Mouse (Mus musculus): ENCODE results near the gene Sphk1. TPM values are rescaled to one million over a fixed set of nuclear protein-coding genes. Genes with fewer than 3 reads are reported as not detected.

Gene Sphk1
- polyA plus RNA-seq, 1 experiment from 2014 or later = 23.7 TPM

GRCm38 (mm10) chr11:116532262-116532809, 1.6 kb downstream of the Sphk1 start:
- peaks cover 64% of the 10 kb centered on the region for H3K4me1 ChIP-seq (ENCODE audit: control insufficient read depth, low read depth, low read length)
- no peaks in the 10 kb centered on the region for H3K9me3 ChIP-seq (replicated peaks; ENCODE audit: control insufficient read depth, low read length)
- H3K36me3 ChIP-seq (ENCODE audit: control insufficient read depth, insufficient read depth) = peaks cover 6% of the 10 kb centered on the region
- H3K27me3 ChIP-seq (ENCODE audit: control insufficient read depth, insufficient read depth, low read depth, low read length) = peaks cover 35% of the 10 kb centered on the region
- H3K4me3 ChIP-seq (ENCODE audit: low read depth, low read length) = peak overlapping the region; percentile 81
- H3K4me2 ChIP-seq (ENCODE audit: low read depth, low read length) = peak overlapping the region; percentile 98
- WGBS (ENCODE audit: insufficient replicate concordance) = under 1% methylated on average over 30 of the region's 30 CpGs
- 0 out of 2 replicates have a peak, but pooled peaks have one; percentile 2 for ATAC-seq (ENCODE audit: low read depth)
- peak overlapping the region; percentile 96 for H3K9ac ChIP-seq (ENCODE audit: low read depth, low read length)
- H3K27ac ChIP-seq (ENCODE audit: low read length) = peak overlapping the region; percentile 99

- Histone ChIP-seq H3K9me3 (replicated peaks; ENCODE audit: control insufficient read depth, low read length) (no peaks in the 10 kb centered on the region), H3K9ac (ENCODE audit: low read depth, low read length) (peak overlapping the region; percentile 96), H3K4me1 (ENCODE audit: control insufficient read depth, low read depth, low read length) (peaks cover 69% of the 10 kb centered on the region), H3K36me3 (ENCODE audit: control insufficient read depth, insufficient read depth) (peaks cover 6% of the 10 kb centered on the region), H3K4me2 (ENCODE audit: low read depth, low read length) (peak overlapping the region; percentile 98), H3K27me3 (ENCODE audit: control insufficient read depth, insufficient read depth, low read depth, low read length) (peaks cover 35% of the 10 kb centered on the region), H3K27ac (ENCODE audit: low read length) (peak overlapping the region; percentile 99), H3K4me3 (ENCODE audit: low read depth, low read length) (peak overlapping the region; percentile 81)
- peak; percentile 58 for ATAC-seq (ENCODE audit: low read depth)
- under 1% methylated on average over 50 of the region's 50 CpGs for WGBS (ENCODE audit: insufficient replicate concordance)
Measured at GRCm38 (mm10) chr11:116532810-116533338, 2.1 kb downstream of the Sphk1 start.

- Histone ChIP-seq H3K27me3 (ENCODE audit: control insufficient read depth, insufficient read depth, low read depth, low read length) (peaks cover 35% of the 10 kb centered on the region), H3K4me1 (ENCODE audit: control insufficient read depth, low read depth, low read length) (peaks cover 76% of the 10 kb centered on the region)
- under 1% methylated on average over 63 of the region's 63 CpGs for WGBS (ENCODE audit: insufficient replicate concordance)
Measured at GRCm38 (mm10) chr11:116533341-116534153, 2.8 kb downstream of the Sphk1 start.

GRCm38 (mm10) chr11:116534154-116534865, 3.6 kb downstream of the Sphk1 start:
- Histone ChIP-seq H3K9me3 (replicated peaks; ENCODE audit: control insufficient read depth, low read length) (no peaks in the 10 kb centered on the region), H3K4me1 (ENCODE audit: control insufficient read depth, low read depth, low read length) (peaks cover 83% of the 10 kb centered on the region), H3K36me3 (ENCODE audit: control insufficient read depth, insufficient read depth) (peaks cover 17% of the 10 kb centered on the region), H3K9ac (ENCODE audit: low read depth, low read length) (peak overlapping the region; percentile 96), H3K4me2 (ENCODE audit: low read depth, low read length) (peak overlapping the region; percentile 98), H3K4me3 (ENCODE audit: low read depth, low read length) (peak overlapping the region; percentile 81), H3K27me3 (ENCODE audit: control insufficient read depth, insufficient read depth, low read depth, low read length) (peaks cover 35% of the 10 kb centered on the region), H3K27ac (ENCODE audit: low read length) (peak overlapping the region; percentile 99)
- WGBS (ENCODE audit: insufficient replicate concordance) = 11% methylated on average over 20 of the region's 20 CpGs
- ATAC-seq (ENCODE audit: low read depth) = peak; percentile 75

More at GRCm38 (mm10) chr11:116533341-116534153, 2.8 kb downstream of the Sphk1 start:
- H3K9me3 ChIP-seq (replicated peaks; ENCODE audit: control insufficient read depth, low read length) = no peaks in the 10 kb centered on the region
- H3K4me3 ChIP-seq (ENCODE audit: low read depth, low read length) = peak overlapping the region; percentile 81
- peak overlapping the region; percentile 99 for H3K27ac ChIP-seq (ENCODE audit: low read length)
- peak overlapping the region; percentile 98 for H3K4me2 ChIP-seq (ENCODE audit: low read depth, low read length)
- H3K36me3 ChIP-seq (ENCODE audit: control insufficient read depth, insufficient read depth) = peaks cover 9% of the 10 kb centered on the region
- ATAC-seq (ENCODE audit: low read depth) = peak; percentile 86
- H3K9ac ChIP-seq (ENCODE audit: low read depth, low read length) = peak overlapping the region; percentile 96

GRCm38 (mm10) chr11:116536685-116537084, 6.0 kb downstream of the Sphk1 start:
- Histone ChIP-seq H3K4me1 (ENCODE audit: control insufficient read depth, low read depth, low read length) (peaks cover 68% of the 10 kb centered on the region), H3K4me2 (ENCODE audit: low read depth, low read length) (peak overlapping the region; percentile 98), H3K27me3 (ENCODE audit: control insufficient read depth, insufficient read depth, low read depth, low read length) (peaks cover 22% of the 10 kb centered on the region), H3K4me3 (ENCODE audit: low read depth, low read length) (peak overlapping the region; percentile 25), H3K27ac (ENCODE audit: low read length) (peak overlapping the region; percentile 99), H3K36me3 (ENCODE audit: control insufficient read depth, insufficient read depth) (peaks cover 40% of the 10 kb centered on the region), H3K9ac (ENCODE audit: low read depth, low read length) (peak overlapping the region; percentile 63), H3K9me3 (replicated peaks; ENCODE audit: control insufficient read depth, low read length) (no peaks in the 10 kb centered on the region)
- peak; percentile 16 for ATAC-seq (ENCODE audit: low read depth)
- 20% methylated on average over 7 of the region's 7 CpGs for WGBS (ENCODE audit: insufficient replicate concordance)

GRCm38 (mm10) chr11:116537388-116537787, 6.7 kb downstream of the Sphk1 start:
- no peak for ATAC-seq (ENCODE audit: low read depth)
- H3K27ac ChIP-seq (ENCODE audit: low read length) = peak overlapping the region; percentile 99
- H3K9ac ChIP-seq (ENCODE audit: low read depth, low read length) = peak overlapping the region; percentile 63
- H3K27me3 ChIP-seq (ENCODE audit: control insufficient read depth, insufficient read depth, low read depth, low read length) = peaks cover 17% of the 10 kb centered on the region
- H3K4me2 ChIP-seq (ENCODE audit: low read depth, low read length) = peak overlapping the region; percentile 98
- peaks cover 61% of the 10 kb centered on the region for H3K4me1 ChIP-seq (ENCODE audit: control insufficient read depth, low read depth, low read length)
- 48% methylated on average over 5 of the region's 5 CpGs for WGBS (ENCODE audit: insufficient replicate concordance)
- H3K9me3 ChIP-seq (replicated peaks; ENCODE audit: control insufficient read depth, low read length) = no peaks in the 10 kb centered on the region
- H3K4me3 ChIP-seq (ENCODE audit: low read depth, low read length) = peak overlapping the region; percentile 25
- H3K36me3 ChIP-seq (ENCODE audit: control insufficient read depth, insufficient read depth) = peaks cover 47% of the 10 kb centered on the region

GRCm38 (mm10) chr11:116538142-116538735, 7.5 kb downstream of the Sphk1 start:
- Histone ChIP-seq H3K9ac (ENCODE audit: low read depth, low read length) (peak overlapping the region; percentile 49), H3K27me3 (ENCODE audit: control insufficient read depth, insufficient read depth, low read depth, low read length) (peaks cover 8% of the 10 kb centered on the region), H3K9me3 (replicated peaks; ENCODE audit: control insufficient read depth, low read length) (no peaks in the 10 kb centered on the region), H3K36me3 (ENCODE audit: control insufficient read depth, insufficient read depth) (peaks cover 56% of the 10 kb centered on the region), H3K4me1 (ENCODE audit: control insufficient read depth, low read depth, low read length) (peaks cover 55% of the 10 kb centered on the region), H3K4me2 (ENCODE audit: low read depth, low read length) (peak overlapping the region; percentile 98), H3K4me3 (ENCODE audit: low read depth, low read length) (no peak overlapping the region; the same call in 1 of the 2 replicates), H3K27ac (ENCODE audit: low read length) (peak overlapping the region; percentile 74)
- peak; percentile 5; the same call in 1 of the 2 replicates for ATAC-seq (ENCODE audit: low read depth)
- 53% methylated on average over 12 of the region's 12 CpGs for WGBS (ENCODE audit: insufficient replicate concordance)

- peaks cover 79% of the 10 kb centered on the region for H3K36me3 ChIP-seq (ENCODE audit: control insufficient read depth, insufficient read depth)
- H3K27ac ChIP-seq (ENCODE audit: low read length) = no peak overlapping the region
Measured at GRCm38 (mm10) chr11:116541183-116541582, 10.5 kb downstream of the Sphk1 start.

More at GRCm38 (mm10) chr11:116541183-116541582, 10.5 kb downstream of the Sphk1 start:
- no peak for ATAC-seq (ENCODE audit: low read depth)
- Histone ChIP-seq H3K9ac (ENCODE audit: low read depth, low read length) (no peak overlapping the region), H3K4me2 (ENCODE audit: low read depth, low read length) (no peak overlapping the region), H3K4me1 (ENCODE audit: control insufficient read depth, low read depth, low read length) (peaks cover 31% of the 10 kb centered on the region), H3K9me3 (replicated peaks; ENCODE audit: control insufficient read depth, low read length) (no peaks in the 10 kb centered on the region), H3K4me3 (ENCODE audit: low read depth, low read length) (no peak overlapping the region), H3K27me3 (ENCODE audit: control insufficient read depth, insufficient read depth, low read depth, low read length) (no peaks in the 10 kb centered on the region)
- 96% methylated on average over 11 of the region's 11 CpGs for WGBS (ENCODE audit: insufficient replicate concordance)
